Mouse (Mus musculus): ENCODE measurements at regions not wholly inside any gene's neighbourhood (a gene's known extent, or its start where the extent isn't known, plus 50 kb on each side); places are given as distances from the start of the nearest gene placed in this dataset.
"Not testable (repeated sequence)": the region's sequence is repeated elsewhere in the genome, so short reads cannot be mapped to it uniquely, and the experiment has no call there.

DNA sequence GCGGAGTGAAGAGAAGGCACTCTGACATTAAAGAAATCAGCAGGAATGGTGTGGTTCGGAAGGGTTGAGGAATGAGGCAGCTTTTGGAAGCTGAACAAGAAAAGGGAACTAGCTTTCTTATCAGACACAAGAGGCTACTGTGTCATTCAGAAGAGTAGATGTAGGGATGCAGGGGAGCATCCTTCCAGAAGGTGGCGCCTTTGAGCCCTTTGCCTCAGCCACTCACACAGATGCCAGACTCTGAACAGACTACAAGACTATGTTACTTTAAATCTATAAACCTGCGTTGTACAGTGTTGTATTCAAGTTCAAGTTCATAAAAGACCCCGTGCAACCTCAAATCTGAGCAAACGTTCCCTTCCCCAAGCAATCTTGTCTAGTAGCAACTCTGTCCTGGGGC, 128.9 kb downstream of the Kap start:
- intact Hi-C loops (cut with DNase I), result not testable (repeated sequence)

- intact Hi-C loops (cut with DNase I), result not testable (repeated sequence)
Observed at GRCm38 (mm10) chr6:133706712-133707111, 146.8 kb downstream of the Kap start.

- intact Hi-C loops (cut with DNase I), result loop anchor here (5.0 kb wide), 1 partner anchor 176 kb away; no protein-coding TSS in a partner anchor
Observed at GRCm38 (mm10) chr6:133701625-133702024, 151.9 kb downstream of the Kap start.

Data from adrenal gland (tissue).